Mouse (Mus musculus) induced T-regulatory cell, adult 2 months (primary cell): ENCODE results near the gene Mmp14.
A peak's percentile ranks its signal among the peaks of the same experiment; 100 is the strongest.

ENCODE experiments used
- DNase-seq: peaks from one replicate; pipeline ENCODE4 v3.0.0-alpha.2; 2012; ENCODE audit warnings: low read depth

Gene Mmp14

GRCm38 (mm10) chr14:54413877-54414700, 17.3 kb upstream of the Mmp14 start:
- no peak for DNase-seq

- DNase-seq = no peak
These were observed 16.0 kb upstream of the Mmp14 start for GRCm38 (mm10) chr14:54415241-54416020.

DNA sequence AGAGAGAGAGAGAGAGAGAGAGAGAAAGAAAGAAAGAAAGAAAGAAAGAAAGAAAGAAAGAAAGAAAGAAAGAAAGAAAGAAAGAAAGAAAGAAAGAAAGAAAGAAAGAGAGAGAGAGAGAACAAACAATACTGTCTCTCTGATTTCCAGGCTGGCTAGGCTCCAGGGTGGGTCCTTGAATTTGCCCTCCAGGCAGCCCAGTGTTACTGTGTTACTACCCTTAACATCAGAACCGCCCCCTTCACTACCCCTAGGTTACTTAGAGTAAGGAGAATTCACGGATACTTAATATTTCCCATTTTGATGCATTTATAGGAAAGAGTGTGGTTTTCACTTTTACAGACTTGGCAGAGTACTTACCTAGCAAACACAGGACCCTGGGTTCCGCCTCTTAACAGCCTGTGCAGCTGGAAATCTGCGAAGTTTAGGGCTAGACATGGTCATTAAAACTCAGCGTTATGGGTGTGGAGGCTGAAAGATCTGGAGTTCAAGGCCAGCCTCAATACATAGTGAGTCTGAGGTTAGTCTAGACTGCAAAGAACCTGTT, 15.1 kb upstream of the Mmp14 start:
- DNase-seq = no peak

DNA sequence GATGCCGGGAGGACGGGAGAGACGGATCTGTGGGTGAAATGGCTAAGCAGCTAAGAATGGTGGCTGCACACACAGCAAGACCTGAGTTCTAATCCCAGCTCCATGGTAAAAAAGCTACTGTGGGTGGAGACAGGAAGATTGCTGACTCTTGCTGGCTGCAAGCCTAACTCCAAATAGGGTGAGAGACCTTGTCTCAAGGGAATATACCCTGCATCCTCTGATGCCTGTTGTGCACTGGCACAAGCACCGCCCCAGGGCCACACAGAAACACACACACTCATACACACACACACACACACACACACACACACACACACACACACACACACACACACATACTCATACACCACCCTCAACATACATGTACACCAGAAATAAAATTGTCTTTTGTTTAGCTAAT, 14.6 kb upstream of the Mmp14 start:
- no peak for DNase-seq

DNA sequence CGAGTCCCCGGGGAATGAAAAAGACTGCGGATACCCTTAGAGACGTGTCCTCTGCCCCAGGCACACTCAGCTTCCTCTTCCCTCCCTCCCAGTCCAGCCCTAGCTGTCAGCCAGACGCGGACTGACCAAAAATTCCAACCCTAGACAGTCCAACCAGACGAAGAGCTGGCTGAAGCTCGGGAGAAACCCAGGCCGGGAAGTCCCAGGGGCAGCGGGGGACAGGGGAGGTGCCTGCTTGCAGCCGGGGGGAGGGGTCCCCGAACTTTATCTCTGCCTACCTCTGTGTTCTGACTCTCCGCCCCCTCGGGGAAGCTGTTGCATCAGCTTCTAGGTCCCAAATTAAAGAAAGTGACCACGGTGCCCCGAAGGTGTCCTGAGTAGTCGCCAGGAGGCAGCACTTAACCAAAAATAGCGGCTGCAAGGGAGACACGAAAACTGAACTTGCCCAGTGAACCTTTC, 13.8 kb upstream of the Mmp14 start, which contains the start of gene Slc7a7:
Slc7a7 (minus strand) TSS at position 158 of the 459 bp plus-strand sequence.
- no peak for DNase-seq

DNA sequence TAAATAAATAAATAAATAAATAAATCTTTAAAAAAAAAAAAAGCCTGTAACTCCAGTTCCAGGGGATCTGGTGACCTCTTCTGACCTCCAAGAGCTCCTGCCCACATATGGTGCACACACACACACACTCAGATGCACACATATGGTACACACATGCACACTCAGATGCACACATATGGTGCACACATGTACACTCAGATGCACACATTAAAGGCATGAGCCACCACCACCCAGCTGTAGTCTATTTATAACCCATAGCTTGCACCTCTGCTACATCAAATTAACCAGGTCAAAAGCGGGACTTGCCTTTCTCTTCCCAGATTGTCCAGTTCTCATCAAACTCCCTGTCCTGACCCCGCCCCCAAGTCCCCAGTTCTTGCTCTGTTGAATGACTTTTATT, 10.4 kb upstream of the Mmp14 start:
- DNase-seq = no peak

DNA sequence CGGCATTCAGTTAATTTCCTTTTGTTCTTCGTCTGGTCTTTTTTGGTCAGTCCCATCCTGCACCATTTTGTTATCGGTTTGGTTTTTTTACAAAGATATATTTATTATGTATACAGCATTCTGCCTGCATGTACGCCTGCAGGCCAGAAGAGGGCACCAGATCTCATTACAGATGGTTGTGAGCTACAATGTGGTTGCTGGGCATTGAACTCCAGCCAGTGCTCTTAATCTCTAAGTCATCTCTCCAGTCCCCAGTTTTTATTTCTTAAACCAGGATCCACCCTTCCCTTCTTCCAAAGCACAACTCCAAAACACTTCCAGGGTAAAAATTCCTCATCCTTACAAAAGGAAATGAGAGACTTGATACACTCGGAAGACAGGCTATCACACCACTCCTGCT, 8.0 kb upstream of the Mmp14 start:
- peak; percentile 74 for DNase-seq

- no peak for DNase-seq
These were observed 6.8 kb upstream of the Mmp14 start for GRCm38 (mm10) chr14:54424634-54425033.

DNA sequence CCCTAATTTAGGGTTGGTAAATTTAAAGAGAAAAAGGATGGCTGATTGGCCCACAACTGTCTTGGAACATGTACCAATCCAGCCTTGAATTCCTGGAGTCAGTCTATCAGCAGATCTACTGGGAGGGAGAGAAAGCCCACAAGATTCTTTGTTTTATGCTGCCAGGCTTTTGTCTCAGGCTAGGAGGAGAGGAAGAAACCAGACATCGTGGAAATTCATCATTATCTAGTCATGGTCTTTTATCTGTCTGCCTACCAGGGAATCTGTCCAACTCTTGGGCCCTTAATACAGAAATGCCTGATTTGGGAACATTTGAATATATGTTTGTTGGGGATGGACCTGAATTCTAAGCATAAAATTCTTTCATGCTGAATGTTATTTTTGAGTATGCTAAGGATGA, 5.9 kb upstream of the Mmp14 start:
- no peak for DNase-seq

DNA sequence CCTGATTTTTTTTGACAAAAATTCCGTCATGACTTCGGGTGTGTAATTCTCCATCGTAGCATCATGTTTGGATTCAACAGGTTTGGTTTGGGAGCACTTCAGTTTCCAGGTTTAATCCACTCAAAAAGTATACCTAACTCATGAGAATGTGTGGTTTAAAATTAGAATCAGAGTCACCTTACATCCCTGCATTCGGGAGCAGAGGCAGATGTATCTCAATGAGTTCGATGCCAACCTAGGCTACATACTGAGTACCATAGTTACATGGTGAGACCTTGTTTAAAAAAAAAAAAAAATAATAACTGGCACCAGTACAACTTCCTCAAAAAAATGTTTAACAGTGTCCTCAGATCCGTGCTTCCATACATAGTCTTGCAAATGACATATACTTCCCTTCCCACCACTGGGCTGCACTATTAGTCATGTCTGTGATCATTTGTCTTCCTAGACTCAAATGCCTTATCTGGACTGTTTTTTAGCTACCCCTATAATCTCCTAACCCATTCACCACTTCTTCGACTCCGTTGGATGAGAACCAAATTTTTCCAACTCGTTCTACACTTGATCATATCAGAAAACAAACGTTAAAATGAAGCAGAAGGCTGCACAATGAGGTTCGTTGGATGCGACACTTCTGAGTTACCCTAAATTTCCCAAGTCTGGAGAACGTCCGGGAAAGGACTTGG, 5.3 kb upstream of the Mmp14 start:
- DNase-seq = peak; percentile 35

- DNase-seq = peak; percentile 89
These were observed 4.6 kb upstream of the Mmp14 start, which contains the start of gene Mrpl52 for GRCm38 (mm10) chr14:54426689-54427398. TSS of gene Mrpl52 (plus strand) at chr14:54426909.

DNA sequence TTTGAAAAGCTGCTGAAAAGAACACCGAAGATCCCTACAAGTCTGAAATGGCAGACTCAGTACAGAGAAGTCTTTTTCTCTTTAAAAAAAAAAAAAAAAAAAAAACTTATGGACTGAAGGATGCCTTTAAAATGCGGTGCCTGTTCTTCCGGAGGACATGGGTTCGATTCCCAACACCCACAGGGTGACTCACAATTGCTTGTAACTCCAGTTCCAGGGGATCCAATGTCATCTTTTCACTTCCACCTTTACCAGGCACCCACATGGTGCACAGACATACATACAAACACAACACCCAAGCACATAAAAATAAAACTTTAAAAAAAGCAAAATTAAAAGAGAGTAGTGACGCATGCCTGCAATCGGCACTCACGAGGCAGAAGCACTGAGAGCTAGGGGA, 3.7 kb upstream of the Mmp14 start:
- DNase-seq = no peak

DNA sequence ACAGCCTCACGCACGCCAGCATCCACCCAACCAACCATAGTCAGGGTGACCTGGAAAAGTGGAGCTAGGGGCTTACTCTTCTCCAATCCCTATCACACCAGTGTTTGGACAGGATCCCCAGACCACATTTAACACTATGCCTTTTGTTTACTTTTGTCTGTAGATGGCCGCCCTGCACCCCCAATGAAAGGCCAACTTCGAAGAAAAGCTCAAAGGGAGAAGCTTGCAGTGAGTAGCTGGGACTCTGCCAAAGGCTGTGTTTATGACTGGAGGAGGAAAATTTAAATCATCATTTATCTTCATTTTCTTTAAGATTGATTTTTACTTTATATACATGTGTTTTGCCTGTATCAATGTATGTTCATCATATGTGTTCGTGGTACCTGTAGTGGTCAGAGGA, 3.0 kb upstream of the Mmp14 start:
- no peak for DNase-seq

- no peak for DNase-seq
These were observed 1.9 kb upstream of the Mmp14 start for GRCm38 (mm10) chr14:54429332-54430093.

DNA sequence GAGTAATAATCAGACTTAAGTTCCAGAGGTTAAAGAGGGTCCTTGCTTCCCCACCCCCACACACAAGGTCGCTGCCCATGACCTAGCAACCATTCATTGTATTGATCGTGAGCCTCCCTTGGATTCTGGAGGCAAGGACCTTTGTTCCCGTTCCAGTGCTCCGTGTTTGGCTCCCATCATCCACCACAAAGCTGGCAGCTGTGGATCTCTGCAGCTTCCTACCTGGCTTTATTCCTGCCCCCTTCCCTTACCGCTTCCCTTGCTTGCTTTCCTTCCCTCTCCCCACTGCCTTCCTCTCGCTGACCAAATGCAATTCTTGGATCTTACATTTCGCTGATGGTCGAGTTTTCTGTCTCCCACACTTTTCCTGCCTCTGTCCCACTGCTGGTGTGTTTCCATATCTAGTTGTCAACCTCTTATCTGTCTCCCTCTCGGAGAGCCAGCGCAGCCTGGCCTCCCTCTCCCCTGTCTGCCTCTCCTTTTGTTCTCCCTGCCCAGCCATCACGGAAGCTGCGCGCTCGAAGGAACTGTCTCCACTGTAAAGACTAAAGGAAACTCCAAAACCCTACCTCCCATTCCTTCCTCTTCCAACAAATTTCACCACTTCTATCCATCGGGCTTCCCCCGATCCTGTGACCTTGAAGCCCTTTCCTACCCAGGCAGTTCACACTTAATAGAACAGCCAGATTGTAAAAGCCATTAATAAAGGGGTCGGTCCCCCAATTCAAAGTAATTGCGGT, 836 bp upstream of the Mmp14 start:
- DNase-seq = no peak

DNA sequence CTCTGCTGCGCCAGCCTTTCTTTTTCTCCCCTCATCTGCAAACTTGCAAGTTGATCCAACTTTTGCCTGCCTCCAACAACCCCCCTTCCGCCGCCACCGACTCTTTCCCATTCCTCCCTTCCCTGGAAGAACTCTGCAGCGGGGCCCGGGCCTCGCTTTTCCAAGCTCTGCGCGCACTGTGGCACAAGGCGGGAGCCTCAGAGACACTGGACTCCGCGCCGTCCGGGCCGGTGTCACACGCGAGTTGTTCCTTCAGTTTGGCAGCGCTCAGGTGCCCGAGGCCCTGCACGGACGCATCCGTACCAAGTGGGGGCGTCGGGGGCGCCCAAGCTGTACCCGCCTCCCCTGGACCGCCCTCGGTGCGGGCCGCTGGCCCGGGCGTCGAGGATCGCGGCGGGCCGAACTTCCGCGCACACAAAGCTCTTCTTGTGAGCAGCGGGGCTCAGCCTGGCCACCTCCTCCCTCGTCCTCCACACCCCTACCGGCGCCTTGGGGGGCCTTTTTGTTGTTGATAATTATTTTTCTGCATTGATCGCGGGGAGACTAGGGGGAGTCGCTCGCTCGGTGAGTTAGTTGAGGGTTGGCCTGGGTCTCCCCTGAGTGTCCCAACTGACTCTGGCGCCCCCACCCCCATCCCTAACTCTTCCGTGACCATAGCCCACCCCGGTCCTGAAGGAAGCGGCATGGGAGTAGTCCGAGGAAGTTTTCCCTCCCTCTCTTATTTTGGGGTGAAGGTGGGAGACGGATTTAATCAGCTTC, 845 bp downstream of the Mmp14 start:
- DNase-seq = peak; percentile 51

DNA sequence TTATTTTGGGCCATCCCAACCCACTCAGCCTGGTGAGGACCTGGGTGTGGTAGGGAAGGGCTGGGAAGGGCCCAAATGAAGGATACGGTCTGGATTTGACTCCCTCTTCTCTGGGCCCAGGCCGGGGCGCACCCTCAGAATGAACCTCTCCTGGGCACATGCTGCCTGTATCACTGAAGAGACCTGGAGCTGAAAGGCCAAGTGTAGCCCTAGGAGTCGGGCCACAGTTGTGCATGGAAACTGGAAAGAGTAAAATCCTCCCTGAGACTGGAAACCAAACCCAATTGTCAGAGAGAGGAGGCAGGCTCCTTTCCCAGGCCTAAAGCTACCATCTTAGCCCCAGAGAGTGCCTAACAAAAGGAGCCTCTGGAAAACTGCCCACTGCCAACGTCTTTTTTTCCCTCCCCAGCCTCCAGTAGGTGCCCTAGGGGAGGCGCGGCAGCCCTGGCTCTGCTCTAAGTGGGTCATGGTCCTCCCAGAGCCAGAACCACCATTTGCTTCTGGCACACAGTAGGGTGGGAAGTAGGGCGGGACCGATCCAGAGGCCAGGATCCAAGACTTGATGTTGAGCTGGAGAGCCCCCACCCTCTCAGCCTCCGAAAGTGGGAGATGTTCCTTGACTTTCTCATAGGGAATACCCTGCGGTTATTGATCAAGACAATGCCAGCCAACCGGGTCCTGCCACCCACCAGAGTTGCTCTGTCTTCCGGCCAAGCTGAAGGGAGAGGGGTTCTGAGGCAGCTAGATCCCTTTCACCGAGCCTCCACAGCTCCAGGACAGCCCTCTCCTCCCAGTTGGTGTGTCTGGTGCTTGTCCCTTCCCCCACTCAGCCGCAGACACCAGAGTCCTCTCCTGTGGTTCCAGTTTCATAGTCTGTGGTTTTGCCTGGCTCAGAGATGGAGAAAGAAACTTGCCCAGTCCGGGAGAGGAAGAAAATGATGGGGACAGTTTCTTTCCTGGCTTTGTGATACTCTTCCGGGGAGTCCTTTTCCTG, 1.7 kb downstream of the Mmp14 start:
- DNase-seq = no peak

GRCm38 (mm10) chr14:54433941-54434531, 2.6 kb downstream of the Mmp14 start:
- DNase-seq = no peak
